Mouse (Mus musculus) thymus, adult 2 months (tissue): Measurements from ENCODE around the gene Rsph4a.

ENCODE experiments used
- CTCF ChIP-seq: fragments of 200-500 bp; IDR thresholded peaks from 2 replicates; pipeline ENCODE4 v1.5.1; 2012; ENCODE audit warnings: mild to moderate bottlenecking, control low read depth, low read length, moderate library complexity, borderline replicate concordance; ENCODE audit not compliant: control insufficient read depth, poor library complexity, insufficient read depth; ENCODE audit errors: extremely low read depth
- POLR2A ChIP-seq: fragments of 200-500 bp; IDR thresholded peaks from 2 replicates; pipeline ENCODE4 v1.6.1; 2012; ENCODE audit warnings: mild to moderate bottlenecking, low read length, control low read depth, moderate library complexity; ENCODE audit not compliant: control insufficient read depth, poor library complexity, insufficient read depth; ENCODE audit errors: extremely low read depth

- no peak for TF ChIP-seq POLR2A
- no peak for TF ChIP-seq CTCF
Observed at GRCm38 (mm10) chr10:33905489-33905888, 578 bp downstream of the Rsph4a start.
